Mouse (Mus musculus): ENCODE measurements around the gene F2. TPM values are rescaled to one million over a fixed set of nuclear protein-coding genes. Genes with fewer than 3 reads are reported as not detected.
"Not testable (repeated sequence)": the region's sequence is repeated elsewhere in the genome, so short reads cannot be mapped to it uniquely, and the experiment has no call there.

F2 gene
- polyA plus RNA-seq, 1 experiment from 2014 or later: 15.9 TPM

DNA sequence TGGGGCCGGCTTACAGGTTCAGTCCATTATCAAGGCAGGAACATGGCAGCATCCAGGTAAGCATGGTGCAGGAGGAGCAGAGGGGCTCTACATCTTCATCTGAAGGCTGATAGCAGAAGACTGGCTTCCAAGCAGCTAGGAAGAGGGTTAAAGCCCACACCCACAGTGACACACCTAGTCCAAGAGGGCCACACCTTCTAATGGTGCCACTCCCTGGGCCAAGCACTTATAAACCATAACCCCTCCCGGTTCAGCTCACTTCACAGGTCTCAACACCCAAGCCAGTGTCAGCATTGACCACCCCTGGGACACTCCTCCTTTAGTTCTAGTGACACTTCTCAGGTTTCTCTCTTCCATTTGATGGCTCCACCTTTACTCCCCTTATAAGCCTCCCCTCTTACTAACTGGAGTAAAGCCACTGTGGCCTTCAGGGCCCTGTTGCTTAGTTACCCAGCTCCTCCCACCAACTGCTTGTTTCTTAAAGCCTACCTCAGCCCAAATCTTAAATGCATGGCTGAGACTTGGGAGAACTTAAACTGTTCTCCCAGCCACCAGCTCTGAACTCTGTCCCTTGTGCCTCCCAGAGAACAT, 6.7 kb upstream of the F2 start:
- H3K4me3 ChIP-seq: no peak overlapping the region
- WGBS: 78% methylated on average over 2 of the region's 2 CpGs
- H3K9me3 ChIP-seq: no peaks in the 10 kb centered on the region
- H3K36me3 ChIP-seq: peaks cover 60% of the 10 kb centered on the region
- no peaks in the 10 kb centered on the region for H3K27me3 ChIP-seq (ENCODE audit: insufficient read depth, poor library complexity, severe bottlenecking)
- H3K4me1 ChIP-seq: no peaks in the 10 kb centered on the region
- DNase-seq (ENCODE audit: low spot score): no peak
- no peak overlapping the region for H3K27ac ChIP-seq

DNA sequence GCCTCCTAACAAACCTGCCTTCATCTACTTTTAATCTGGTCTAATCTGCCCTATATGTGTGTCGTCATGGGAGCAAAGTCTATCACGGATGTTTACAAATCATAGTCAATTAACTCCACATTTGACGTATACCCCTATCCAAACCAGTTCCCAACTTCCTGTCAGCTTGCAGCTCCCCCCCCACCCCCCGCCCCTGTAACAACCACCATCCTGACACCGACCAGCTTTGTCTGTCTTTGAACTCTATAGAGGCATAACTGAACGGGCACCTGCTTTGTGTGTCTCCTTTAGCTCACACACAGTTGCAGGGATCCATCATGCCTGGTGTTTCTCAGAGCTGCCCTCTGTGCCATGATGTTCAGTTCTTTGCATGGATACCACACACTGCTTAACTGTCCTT, 2.7 kb upstream of the F2 start:
- Histone ChIP-seq H3K27me3 (ENCODE audit: insufficient read depth, poor library complexity, severe bottlenecking) (no peaks in the 10 kb centered on the region), H3K9me3 (no peaks in the 10 kb centered on the region), H3K27ac (no peak overlapping the region), H3K4me3 (no peak overlapping the region), H3K4me1 (peaks cover 14% of the 10 kb centered on the region), H3K36me3 (peaks cover 20% of the 10 kb centered on the region)
- DNase-seq (ENCODE audit: low spot score): no peak
- 77% methylated on average over 6 of the region's 6 CpGs for WGBS

DNA sequence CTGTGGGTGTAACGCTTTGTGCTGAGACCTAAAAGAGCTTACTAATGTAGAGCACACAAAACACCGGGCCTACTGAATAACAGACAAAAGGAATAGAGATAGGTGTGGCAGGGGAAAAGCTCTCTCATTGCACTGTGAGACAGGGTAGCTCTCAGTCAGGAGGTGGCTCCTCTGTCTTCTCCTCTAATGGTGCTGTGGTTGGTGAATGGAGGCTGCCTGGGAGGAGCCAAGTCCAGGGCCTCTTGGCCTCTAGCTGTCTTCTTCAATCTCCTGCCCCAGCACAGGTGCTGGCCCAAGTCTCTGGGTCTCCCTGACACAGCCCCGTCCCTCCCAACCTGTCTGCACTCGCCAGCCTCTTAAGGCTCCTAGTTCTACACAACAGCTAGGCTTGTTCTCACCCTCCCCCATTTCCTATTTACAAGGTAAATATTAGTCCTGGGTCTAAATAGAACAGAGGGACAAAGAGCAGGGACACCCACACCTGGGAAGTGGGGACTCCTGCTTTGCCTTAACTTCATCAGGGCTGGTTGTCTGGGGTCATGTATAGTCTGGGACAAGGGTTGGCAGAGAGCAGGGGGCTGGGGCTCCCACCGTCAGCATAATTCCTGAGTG, 619 bp upstream of the F2 start:
- Histone ChIP-seq H3K4me3 (no peak overlapping the region), H3K36me3 (0 out of 2 replicates have a peak, but pooled peaks cover under 1% of the 10 kb centered on the region), H3K4me1 (peaks cover 19% of the 10 kb centered on the region), H3K27me3 (ENCODE audit: insufficient read depth, poor library complexity, severe bottlenecking) (no peaks in the 10 kb centered on the region), H3K9me3 (no peaks in the 10 kb centered on the region), H3K27ac (no peak overlapping the region)
- DNase-seq (ENCODE audit: low spot score): no peak
- 73% methylated on average over 5 of the region's 5 CpGs for WGBS

DNA sequence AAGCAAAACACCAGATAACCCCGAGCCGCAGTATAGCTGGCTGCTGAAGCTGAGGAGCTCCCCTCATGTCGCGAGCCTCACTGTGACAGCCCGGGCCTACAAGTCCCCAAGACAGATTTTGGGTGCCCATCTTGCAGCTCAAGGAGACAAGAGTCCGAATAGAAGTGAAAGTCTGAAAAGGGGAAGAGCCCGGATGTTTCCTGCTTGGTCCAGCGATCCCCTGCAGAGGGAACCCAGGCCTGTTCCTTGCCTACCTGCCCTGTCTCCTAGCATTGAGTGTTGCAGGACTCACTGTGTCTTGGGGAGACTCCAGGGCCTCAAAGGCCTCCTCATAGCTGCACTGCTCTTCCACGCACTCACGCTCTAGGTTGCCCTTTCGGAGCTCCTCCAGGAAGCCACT, 728 bp downstream of the F2 start:
- no peak for DNase-seq (ENCODE audit: low spot score)
- peaks cover 19% of the 10 kb centered on the region for H3K4me1 ChIP-seq
- no peaks in the 10 kb centered on the region for H3K36me3 ChIP-seq
- H3K9me3 ChIP-seq: no peaks in the 10 kb centered on the region
- H3K27ac ChIP-seq: peak overlapping the region; percentile 31; the same call in 1 of the 2 replicates
- no peak overlapping the region for H3K4me3 ChIP-seq
- H3K27me3 ChIP-seq (ENCODE audit: insufficient read depth, poor library complexity, severe bottlenecking): no peaks in the 10 kb centered on the region
- 82% methylated on average over 11 of the region's 11 CpGs for WGBS

DNA sequence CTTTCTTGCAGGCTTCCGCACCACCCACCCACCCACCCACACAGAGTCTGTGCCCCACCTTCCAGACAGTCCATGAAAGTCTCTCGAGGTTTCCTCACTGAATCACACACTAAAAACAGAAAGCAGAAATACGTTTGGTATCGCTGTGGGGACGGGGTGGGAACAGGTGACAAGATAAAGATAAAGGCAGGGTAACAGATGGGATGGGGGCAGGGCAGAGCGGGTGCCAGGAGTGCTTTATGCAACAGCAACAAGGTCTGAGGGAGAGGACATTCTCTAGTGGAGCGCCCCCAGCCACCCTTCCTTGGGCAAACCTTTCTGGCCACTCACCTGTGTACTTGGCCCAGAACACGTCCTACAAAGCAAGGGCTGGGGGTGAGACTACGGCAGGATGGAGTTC, 1.4 kb downstream of the F2 start:
- H3K36me3 ChIP-seq: no peaks in the 10 kb centered on the region
- H3K27ac ChIP-seq: no peak overlapping the region
- H3K9me3 ChIP-seq: no peaks in the 10 kb centered on the region
- H3K4me3 ChIP-seq: no peak overlapping the region
- H3K4me1 ChIP-seq: peaks cover 19% of the 10 kb centered on the region
- no peaks in the 10 kb centered on the region for H3K27me3 ChIP-seq (ENCODE audit: insufficient read depth, poor library complexity, severe bottlenecking)
- DNase-seq (ENCODE audit: low spot score): no peak
- 70% methylated on average over 9 of the region's 9 CpGs for WGBS

DNA sequence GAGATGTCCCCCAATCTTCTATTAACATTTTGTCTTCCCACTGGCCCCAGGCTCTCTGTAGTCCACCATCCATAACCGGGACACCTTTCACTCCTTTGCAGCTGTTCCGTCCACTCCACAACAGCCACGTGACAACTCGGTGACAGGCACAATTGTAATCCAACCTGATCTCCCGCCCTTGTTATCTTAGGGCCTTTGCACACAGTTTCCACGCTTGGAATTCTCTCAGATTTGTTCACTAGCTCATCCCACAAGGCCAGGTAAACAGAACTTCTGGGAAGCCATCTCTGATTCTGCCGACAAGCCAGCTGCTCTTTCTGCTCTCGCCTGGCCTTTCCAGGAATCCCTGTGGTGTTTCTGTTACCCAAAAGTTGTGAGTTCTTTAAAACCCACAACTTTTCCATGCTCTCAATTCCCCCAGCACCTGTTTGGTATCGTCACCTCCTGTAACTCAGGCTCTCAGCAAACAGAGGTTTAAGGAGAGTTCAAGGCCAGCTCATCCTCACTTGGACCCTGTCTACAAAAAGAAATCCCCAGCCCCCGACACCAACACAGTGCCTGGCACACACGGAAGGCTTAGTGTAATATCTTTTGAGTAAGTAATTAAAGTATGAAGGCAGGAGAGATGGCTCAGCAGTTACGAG, 2.8 kb downstream of the F2 start:
- Histone ChIP-seq H3K4me1 (peaks cover 19% of the 10 kb centered on the region), H3K4me3 (no peak overlapping the region), H3K27ac (no peak overlapping the region), H3K27me3 (ENCODE audit: insufficient read depth, poor library complexity, severe bottlenecking) (no peaks in the 10 kb centered on the region), H3K9me3 (no peaks in the 10 kb centered on the region), H3K36me3 (no peaks in the 10 kb centered on the region)
- DNase-seq (ENCODE audit: low spot score): no peak
- WGBS: 68% methylated on average over 12 of the region's 12 CpGs

DNA sequence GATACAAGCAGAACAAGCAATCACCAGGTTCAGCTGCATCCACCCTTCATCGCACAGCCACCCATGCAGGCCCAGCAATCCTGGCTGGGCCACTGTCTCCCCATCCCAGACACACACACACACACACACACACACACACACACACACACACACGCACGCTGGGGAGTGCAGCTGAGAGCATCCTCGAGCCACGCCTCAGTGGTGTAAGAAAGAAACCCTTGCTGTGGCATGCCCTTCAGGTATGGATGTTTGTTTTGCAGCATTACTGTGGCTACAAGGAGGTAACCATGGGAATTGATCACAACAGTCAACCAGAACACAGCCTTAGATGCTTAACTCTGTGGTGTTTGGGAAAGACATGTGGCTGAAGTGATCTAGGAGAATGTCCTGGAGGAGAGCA, 3.9 kb downstream of the F2 start:
- Histone ChIP-seq H3K27ac (no peak overlapping the region), H3K36me3 (no peaks in the 10 kb centered on the region), H3K4me1 (peaks cover 19% of the 10 kb centered on the region), H3K9me3 (no peaks in the 10 kb centered on the region), H3K4me3 (no peak overlapping the region), H3K27me3 (ENCODE audit: insufficient read depth, poor library complexity, severe bottlenecking) (no peaks in the 10 kb centered on the region)
- WGBS: 88% methylated on average over 5 of the region's 5 CpGs
- no peak for DNase-seq (ENCODE audit: low spot score)

DNA sequence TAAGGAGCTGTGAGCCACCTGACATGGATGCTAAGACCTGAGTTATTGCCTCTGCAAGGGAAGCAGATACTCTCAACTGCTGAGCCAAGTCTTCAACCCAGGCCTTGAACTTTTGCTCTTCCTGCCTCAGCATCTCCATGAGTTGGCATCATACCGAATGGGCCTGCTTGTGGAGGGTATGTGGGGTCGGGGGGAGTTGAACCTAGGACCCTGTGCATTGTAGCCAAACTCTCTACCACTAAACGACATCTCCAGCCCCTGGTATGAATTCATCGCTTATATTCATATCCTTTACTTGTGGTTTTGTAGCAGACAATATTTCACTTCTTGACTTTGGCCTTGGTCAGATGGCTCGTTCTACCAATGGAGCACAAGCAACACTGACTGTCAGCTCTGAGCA, 4.4 kb downstream of the F2 start:
- DNase-seq (ENCODE audit: low spot score): no peak
- Histone ChIP-seq H3K4me3 (no peak overlapping the region), H3K36me3 (no peaks in the 10 kb centered on the region), H3K4me1 (peaks cover 19% of the 10 kb centered on the region), H3K27me3 (ENCODE audit: insufficient read depth, poor library complexity, severe bottlenecking) (no peaks in the 10 kb centered on the region), H3K9me3 (no peaks in the 10 kb centered on the region), H3K27ac (no peak overlapping the region)
- WGBS: 85% methylated on average over 5 of the region's 5 CpGs

DNA sequence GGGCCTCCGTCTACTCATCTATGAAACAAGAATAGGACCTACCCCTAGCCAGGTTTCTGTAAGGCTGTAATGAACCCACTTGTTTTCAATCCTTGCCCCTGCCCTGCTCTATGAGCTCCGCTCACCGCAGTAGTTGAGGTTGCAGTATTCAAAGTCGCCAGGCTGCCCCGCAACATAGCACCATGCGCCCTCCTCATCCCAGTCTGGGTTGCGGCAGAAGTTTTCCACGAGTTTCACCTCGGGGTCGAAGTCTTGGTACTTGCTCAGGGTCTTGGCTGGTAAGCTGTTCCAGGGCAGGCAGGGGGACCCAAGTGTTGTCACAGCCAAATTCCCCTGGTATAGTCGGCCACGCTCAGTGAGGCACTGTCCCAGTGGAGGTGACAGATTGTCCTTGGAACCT, 5.8 kb downstream of the F2 start:
- no peak overlapping the region for H3K27ac ChIP-seq
- peaks cover 10% of the 10 kb centered on the region for H3K4me1 ChIP-seq
- no peaks in the 10 kb centered on the region for H3K9me3 ChIP-seq
- H3K36me3 ChIP-seq: no peaks in the 10 kb centered on the region
- no peak overlapping the region for H3K4me3 ChIP-seq
- WGBS: 86% methylated on average over 12 of the region's 12 CpGs
- no peak for DNase-seq (ENCODE audit: low spot score)
- H3K27me3 ChIP-seq (ENCODE audit: insufficient read depth, poor library complexity, severe bottlenecking): no peaks in the 10 kb centered on the region

DNA sequence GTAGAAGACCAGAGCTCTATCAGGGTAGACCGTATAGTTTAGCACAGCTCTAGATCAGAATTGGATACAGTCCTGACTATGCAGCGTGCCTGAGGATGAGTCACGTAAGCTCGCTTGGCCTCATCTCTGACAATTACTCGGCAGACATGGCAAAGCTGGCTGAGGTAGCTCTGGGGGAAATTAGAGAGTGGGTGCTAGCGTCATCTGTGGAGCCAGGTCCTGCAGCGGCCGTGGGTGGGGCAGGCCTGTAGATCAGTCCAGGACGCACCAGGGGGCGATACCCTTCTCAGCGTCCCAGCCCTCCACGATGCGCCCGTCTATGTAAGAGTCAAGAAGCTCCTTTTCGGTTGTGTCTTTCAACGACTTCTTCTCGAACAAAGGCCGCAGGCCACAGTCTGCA, 6.5 kb downstream of the F2 start:
- Histone ChIP-seq H3K36me3 (no peaks in the 10 kb centered on the region; the same call in 1 of the 2 replicates), H3K4me1 (peaks cover 8% of the 10 kb centered on the region; the same call in 1 of the 2 replicates), H3K27me3 (ENCODE audit: insufficient read depth, poor library complexity, severe bottlenecking) (no peaks in the 10 kb centered on the region), H3K27ac (no peak overlapping the region), H3K9me3 (no peaks in the 10 kb centered on the region), H3K4me3 (no peak overlapping the region)
- WGBS: 81% methylated on average over 18 of the region's 18 CpGs
- DNase-seq (ENCODE audit: low spot score): no peak

DNA sequence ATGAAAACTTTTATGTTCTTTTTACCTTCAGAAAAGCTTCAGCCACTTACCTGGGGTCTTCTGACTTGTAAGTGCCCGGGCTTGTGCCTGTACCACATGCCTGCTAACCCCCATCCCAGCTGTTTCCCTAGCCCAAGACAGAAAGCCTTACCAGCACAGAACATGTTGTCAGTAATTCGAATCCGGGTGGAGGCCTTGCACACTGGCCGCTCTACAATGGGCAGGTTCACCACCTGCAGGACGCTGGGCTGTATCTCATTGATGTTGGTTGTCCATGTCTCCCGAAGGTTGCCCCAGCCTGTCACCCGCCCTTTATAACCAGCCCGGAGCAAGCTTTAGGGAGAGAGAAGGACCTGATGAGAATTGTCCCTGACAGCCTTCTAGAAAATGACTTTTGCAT, 8.0 kb downstream of the F2 start:
- Histone ChIP-seq H3K4me1 (0 out of 2 replicates have a peak, but pooled peaks cover 5% of the 10 kb centered on the region), H3K27ac (no peak overlapping the region), H3K27me3 (ENCODE audit: insufficient read depth, poor library complexity, severe bottlenecking) (no peaks in the 10 kb centered on the region), H3K36me3 (peaks cover 9% of the 10 kb centered on the region), H3K9me3 (no peaks in the 10 kb centered on the region), H3K4me3 (no peak overlapping the region)
- 90% methylated on average over 8 of the region's 8 CpGs for WGBS
- DNase-seq (ENCODE audit: low spot score): peak; percentile 65

DNA sequence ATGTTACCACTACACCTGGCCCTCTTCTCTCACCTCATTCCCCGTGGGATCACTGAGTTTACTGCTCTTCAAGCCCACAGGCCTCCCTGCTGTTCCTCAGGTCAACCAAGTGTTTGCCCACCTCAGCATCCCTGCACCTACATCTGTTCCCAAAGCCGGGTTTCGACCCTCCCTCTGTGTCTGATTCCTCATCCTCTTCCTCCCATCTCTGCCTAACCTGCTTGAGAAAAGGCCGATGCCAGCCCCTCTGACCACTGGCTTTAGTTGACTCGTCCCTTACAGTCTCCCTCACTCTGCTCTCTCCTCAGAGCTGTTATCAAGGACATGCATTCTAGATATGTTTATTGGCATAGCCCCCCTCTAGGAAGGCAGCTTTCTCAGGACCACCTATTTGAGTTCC, 8.7 kb downstream of the F2 start:
- Histone ChIP-seq H3K4me3 (no peak overlapping the region), H3K4me1 (0 out of 2 replicates have a peak, but pooled peaks cover 5% of the 10 kb centered on the region), H3K36me3 (peaks cover 14% of the 10 kb centered on the region), H3K27ac (no peak overlapping the region), H3K9me3 (no peaks in the 10 kb centered on the region), H3K27me3 (ENCODE audit: insufficient read depth, poor library complexity, severe bottlenecking) (no peaks in the 10 kb centered on the region)
- DNase-seq (ENCODE audit: low spot score): peak; percentile 69
- WGBS: 70% methylated on average over 5 of the region's 5 CpGs

DNA sequence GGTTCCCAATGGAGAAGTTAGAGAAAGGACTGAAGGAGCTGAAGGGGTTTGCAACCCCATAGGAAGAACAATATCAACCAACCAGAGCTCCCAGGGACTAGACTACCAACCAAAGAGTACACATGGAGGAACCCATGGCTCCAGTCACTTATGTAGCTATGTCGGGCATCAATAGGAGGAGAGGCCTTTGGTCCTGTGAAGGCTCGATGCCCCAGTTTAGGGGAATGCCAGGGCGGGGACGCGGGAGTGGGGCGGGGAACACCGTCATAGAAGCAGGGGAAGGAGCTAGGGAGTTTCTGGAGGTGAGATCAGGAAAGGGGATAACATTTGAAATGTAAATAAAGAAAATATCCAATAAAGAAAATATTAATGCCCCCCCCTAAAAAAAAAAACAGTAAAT, 12.8 kb downstream of the F2 start:
- H3K27me3 ChIP-seq (ENCODE audit: insufficient read depth, poor library complexity, severe bottlenecking); H3K9me3 ChIP-seq; H3K4me1 ChIP-seq; H3K4me3 ChIP-seq; H3K27ac ChIP-seq: not testable (repeated sequence)
- 87% methylated on average over 7 of the region's 7 CpGs for WGBS
- peak; percentile 45 for DNase-seq (ENCODE audit: low spot score)
- peaks cover 52% of the 10 kb centered on the region for H3K36me3 ChIP-seq
